Mouse (Mus musculus) urinary bladder, postnatal 14 days (tissue): ENCODE results near the gene Rph3al.

Source experiments
- DNase-seq: peaks from one replicate; pipeline ENCODE4 v3.0.0; 2021; ENCODE audit warnings: low spot score

Rph3al gene

GRCm38 (mm10) chr11:75904982-75905381 is 33.2 kb downstream of the Rph3al start:
- DNase-seq = no peak

GRCm38 (mm10) chr11:75904501-75904900 is 33.7 kb downstream of the Rph3al start:
- no peak for DNase-seq

DNA sequence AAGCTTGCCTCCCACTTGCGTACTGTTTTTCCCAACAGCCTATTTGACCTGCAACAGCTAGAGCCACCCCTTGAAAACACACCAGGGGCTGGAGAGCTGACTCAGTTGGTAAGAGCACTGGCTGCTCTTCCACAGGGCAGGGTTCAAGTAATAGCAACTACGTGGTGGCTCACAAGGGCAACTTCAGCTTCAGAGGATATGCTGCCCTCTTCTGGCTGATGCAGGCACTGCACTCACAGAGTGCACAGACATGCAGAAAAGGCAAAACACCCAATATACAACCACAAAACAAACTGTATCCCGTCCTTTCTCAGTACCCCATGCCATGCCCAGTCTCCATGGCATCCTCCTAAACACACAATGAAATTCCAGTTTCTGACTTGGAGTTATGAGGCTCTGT is 34.7 kb downstream of the Rph3al start:
- DNase-seq = peak; percentile 19

DNA sequence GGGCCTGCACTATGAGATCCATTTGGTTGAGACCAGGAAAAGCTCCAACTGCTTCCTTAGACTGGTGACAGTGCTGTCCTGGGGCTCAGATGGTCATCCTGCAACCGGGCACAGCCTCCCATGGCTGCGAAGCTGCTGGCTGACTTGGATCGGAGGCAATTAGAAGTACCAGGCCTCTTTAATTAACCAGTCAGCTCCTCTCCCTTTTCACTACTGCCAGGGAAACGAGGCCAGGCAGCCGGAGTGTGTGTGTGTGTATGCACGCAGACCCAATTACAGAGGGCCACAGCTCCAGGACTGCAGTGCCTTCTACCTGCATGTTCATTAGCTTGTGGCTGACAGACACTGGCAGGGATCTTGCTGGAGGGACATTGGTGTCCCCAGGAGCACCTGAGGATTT is 36.9 kb downstream of the Rph3al start:
- no peak for DNase-seq

GRCm38 (mm10) chr11:75899676-75900075 is 38.6 kb downstream of the Rph3al start:
- no peak for DNase-seq

- DNase-seq = no peak
Measured at GRCm38 (mm10) chr11:75898532-75898931, 39.7 kb downstream of the Rph3al start.

- no peak for DNase-seq
Measured at GRCm38 (mm10) chr11:75894791-75895420, 43.3 kb downstream of the Rph3al start.

DNA sequence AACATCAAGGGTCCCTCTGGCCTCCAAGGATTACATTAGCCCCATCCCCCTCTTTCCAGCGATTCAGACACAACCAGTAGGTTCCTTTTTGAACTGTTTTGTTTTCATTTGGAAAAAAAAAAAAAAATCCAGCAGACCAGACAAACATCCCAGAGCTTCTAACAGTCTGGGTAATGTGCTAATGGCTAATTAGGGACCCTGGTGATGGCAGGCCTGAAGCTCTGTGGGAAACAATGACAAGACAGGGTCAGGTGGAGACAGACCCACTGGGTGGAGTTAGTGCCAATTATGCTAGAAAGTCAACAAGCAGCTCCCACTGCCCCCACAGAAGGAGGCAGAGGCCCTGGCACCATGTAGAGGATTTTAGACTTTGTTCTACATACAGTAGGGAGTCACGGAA is 44.3 kb downstream of the Rph3al start:
- no peak for DNase-seq

GRCm38 (mm10) chr11:75887349-75887748 is 50.9 kb downstream of the Rph3al start:
- DNase-seq = no peak

DNA sequence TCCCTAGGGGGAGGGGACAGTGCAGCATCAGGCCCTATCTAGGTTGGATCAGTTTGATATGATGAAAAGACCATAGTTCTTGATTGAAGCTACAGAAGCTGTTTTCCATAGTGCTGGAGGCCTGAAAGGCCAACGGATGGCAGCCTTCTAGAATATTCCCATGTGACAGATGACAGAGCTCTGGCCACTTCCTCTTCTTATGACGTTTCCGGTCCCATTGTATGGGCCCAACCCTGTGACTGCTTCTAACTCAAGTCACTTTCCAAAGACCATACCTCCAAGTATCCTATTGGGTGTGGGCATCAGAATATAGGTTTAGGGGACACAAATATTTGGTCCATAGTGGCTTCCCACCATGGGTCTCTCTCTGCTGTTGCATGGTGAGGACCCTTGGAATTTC is 57.0 kb downstream of the Rph3al start:
- no peak for DNase-seq

DNA sequence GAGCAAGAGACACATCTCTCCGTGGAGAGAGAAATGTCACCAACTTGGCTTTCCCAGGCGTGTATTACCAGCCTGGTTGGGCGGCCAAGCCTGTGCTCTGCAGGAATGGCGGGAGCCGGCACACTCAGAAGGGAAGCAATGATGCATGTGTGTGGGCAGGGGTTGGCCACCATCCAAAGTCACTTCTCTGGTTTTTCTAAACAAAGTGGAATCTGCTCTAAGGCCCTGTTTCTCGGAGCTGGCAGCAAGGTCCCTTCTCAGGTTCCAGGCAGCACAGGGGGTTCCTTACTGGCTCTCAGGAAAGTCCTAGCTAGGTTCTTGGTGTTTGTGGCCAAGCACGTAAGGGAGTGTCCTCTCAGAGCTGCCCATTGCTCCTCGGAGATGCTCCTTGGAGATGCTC is 58.2 kb downstream of the Rph3al start:
- peak; percentile 42 for DNase-seq

GRCm38 (mm10) chr11:75878460-75878859 is 59.8 kb downstream of the Rph3al start:
- DNase-seq = no peak

DNA sequence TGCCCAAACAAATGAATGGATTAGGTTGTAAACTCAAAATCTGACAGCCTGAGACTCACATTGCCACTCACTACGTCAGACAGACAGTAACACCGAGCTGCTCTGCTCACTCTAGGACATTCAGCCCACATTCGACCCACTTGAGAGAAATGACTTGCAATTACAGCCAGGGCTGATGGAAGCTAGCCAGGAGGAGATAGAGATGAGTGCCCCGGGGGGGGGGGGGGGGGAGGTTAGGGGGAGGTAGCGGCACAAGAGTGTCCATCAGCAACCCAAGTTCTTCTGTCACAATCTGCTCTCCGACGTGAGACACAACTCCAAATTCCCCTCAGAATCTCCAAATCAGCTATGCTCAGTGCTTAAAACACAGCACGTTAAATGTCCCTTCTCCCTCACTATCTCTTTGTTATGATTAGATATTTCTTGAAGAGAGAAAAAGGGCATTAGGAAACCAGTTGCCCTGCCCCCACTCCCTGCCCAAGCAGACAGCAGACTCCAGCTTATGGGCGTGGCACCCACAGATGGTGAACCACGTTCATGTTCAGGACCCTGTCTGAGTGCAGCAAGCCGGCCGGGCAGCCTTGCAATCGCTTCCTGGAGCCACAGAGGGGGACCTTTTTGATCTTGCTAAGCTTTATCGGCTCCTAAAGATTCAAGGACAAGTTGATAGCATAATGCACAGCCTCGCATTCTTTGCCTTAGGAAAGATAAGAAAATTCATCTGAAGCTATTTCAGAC is 62.0 kb downstream of the Rph3al start:
- peak; percentile 33 for DNase-seq

- no peak for DNase-seq
Measured at GRCm38 (mm10) chr11:75871688-75872087, 66.5 kb downstream of the Rph3al start.

DNA sequence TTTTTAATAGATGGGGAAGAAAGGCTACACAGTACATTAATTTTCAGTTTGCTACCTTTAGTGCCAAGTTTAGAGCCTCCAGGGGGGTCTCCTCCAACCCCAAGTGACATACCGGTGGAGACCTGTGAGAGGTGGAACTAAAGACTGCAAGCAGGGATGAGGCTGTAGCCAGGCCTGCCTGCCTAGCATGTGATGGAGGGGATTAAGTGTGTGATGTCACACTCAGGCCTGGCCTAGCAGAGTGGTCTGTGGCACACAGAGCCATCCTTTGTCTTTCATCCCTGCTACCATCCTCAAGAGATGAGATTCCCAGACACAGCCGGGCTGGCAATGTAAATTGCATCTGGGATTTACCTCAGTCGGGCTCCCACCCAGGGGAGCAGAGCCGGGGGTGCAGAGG is 67.3 kb downstream of the Rph3al start:
- DNase-seq = no peak

- DNase-seq = no peak
Measured at GRCm38 (mm10) chr11:75870386-75870785, 67.8 kb downstream of the Rph3al start.

DNA sequence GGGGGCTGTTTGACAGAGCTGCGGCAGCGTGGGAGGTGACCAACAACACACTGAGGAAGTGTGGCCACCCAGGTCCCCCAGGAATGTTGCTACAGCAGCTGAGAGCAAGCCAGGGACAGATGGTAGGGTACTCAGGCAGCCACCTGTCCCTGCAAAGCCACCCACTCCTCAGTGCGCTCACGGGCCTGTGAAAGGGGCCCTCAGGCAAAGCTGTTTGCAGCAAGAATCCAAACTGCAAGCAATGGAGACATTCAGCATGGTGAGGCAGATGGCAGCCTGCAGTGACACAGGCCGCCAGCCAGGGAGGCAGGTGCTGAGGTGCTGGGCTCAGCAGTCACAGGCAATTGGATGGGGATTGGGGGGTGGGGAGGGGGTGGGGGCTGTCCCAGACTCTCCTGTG is 68.3 kb downstream of the Rph3al start:
- DNase-seq = no peak

DNA sequence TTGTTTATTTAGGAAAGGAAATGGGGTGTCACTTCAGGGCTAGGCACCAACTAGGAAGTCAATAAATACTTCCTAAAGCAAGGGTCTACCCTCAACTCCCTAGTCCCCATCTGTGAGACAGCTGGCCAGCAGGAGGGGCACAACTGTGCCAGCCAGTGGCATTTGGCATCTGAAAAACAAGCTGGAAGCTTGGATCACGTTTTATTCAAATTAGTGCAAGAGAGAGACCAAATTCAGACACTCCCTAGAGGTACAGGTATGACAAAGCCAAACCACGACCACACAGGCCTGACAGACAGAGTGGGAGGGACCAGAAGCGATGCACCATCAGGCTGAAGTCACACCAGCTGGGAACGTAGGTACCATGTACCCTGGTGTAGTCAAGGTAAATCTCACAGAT is 71.4 kb downstream of the Rph3al start:
- DNase-seq = no peak

GRCm38 (mm10) chr11:75865859-75866258 is 72.4 kb downstream of the Rph3al start:
- DNase-seq = no peak

DNA sequence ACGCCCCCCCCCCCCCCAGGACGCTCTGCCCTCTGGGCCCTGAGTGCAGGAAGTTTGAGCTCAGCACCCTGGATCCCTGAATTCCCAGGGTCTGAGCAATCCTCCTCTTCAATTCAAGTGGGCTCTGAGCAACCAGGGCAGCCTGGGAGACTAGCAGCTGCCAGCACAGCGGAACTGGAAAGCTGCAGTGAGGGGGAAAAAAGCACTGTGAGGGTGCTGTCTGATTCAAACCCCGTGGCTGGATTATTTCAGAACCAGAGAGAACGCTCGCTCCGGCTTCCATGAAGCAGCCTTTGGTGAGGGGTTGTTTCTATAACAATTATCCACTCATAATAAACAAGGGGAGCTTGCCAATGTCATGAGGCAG is 73.0 kb downstream of the Rph3al start:
- no peak for DNase-seq

GRCm38 (mm10) chr11:75864529-75865252 is 73.5 kb downstream of the Rph3al start:
- DNase-seq = no peak

- no peak for DNase-seq
Measured at GRCm38 (mm10) chr11:75862466-75862865, 75.8 kb downstream of the Rph3al start.

DNA sequence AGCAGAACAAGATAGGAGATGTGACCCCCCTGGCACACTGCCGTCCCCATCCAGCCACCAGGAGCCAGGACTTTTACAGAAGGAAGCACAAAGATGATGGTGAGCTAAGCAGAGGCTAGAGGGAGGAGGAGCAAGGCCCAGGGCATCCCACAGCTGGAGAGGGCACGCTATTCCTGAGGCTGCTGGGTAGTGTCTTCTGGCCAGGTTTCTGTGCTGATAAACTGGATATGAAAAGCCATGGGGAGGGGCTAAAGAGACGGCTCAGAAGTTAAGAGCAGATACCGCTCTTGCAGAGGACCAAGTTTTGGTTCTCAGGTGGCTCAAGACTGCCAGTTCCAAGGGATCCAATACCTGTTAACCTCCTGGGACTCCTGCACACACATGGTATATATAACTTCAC is 76.6 kb downstream of the Rph3al start:
- DNase-seq = no peak
